Comparison of ENCODE assay signal across 21 mouse cellular contexts in the genomic region with DNA sequence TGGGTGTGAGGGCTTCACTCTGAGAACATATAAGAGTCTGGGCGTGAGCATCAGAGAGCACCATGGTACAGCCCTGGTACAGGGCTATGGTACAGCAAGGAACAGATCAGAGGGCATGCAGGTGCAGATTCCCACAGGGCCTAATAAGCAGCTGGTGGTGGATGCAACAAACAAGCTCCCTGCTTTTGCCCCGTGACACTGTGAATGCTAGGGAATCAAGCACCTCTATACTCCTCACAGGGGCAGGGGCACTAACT.
DNase-seq lines count a peak whose midpoint lies in the region; ATAC-seq and TF ChIP-seq lines count a peak whose summit lies in the region.
"Had no signal": no experiment of that assay in that cellular context is flagged by ENCODE, and none has a peak within 500 bp of the region (broad histone marks: within the 10 kb centered on the region; RNA-seq: fewer than 3 reads in every experiment).

No protein-coding gene starts in this region.

- peak; percentile 59 for DNase-seq in retina, postnatal 1 day
- no peak for DNase-seq in retina, embryonic 14.5 days (ENCODE audit: low spot score)
- DNase-seq in forebrain, embryonic 14.5 days (ENCODE audit: low spot score) = no peak
- DNase-seq in midbrain, embryonic 10.5 days (ENCODE audit: low spot score) = peak; percentile 26
- no peak for DNase-seq in midbrain, postnatal 0 days (ENCODE audit: low spot score)
- DNase-seq in kidney, adult 2 months = no peak
- no peak for DNase-seq in heart, adult 9 months (ENCODE audit: low spot score in 2 of 2)
- DNase-seq: cerebellum, adult 2 months; cerebellum, postnatal 36 days; heart, postnatal 4 days; right cerebral cortex, postnatal 14 days; spleen, adult 18-20 months; thymus, adult 2 months had no signal

- no peak for TF ChIP-seq CTCF in midbrain, postnatal 0 days (IDR thresholded peaks at IDR 0.05)
- no peak for TF ChIP-seq CTCF in kidney, adult 2 months (conservative IDR thresholded peaks at IDR 0.05; ENCODE audit: insufficient read depth, insufficient read length, low read depth, low read length)

- no peak overlapping the region for H3K4me2 ChIP-seq in forebrain, embryonic 14.5 days (ENCODE audit: low read length)
- H3K4me2 ChIP-seq in midbrain, postnatal 0 days (ENCODE audit: low read depth, low read length, poor library complexity, severe bottlenecking) = no peak overlapping the region
- H3K4me2 ChIP-seq in intestine, embryonic 15.5 days (replicated peaks) = no peak overlapping the region
- H3K4me2 ChIP-seq: embryonic facial prominence, embryonic 15.5 days; limb, embryonic 15.5 days; liver, embryonic 15.5 days; neural tube, embryonic 13.5 days had no signal

- H3K4me1 ChIP-seq in forebrain, embryonic 14.5 days (ENCODE audit: control insufficient read depth, insufficient read depth, low read length) = peaks cover 14% of the 10 kb centered on the region; the same call in 1 of the 2 replicates
- peaks cover 36% of the 10 kb centered on the region for H3K4me1 ChIP-seq in midbrain, embryonic 10.5 days
- H3K4me1 ChIP-seq in midbrain, postnatal 0 days (ENCODE audit: insufficient read depth, low read length) = peaks cover 4% of the 10 kb centered on the region; the same call in 1 of the 2 replicates
- 0 out of 2 replicates have a peak, but pooled peaks cover 2% of the 10 kb centered on the region for H3K4me1 ChIP-seq in intestine, embryonic 15.5 days (replicated peaks)
- peaks cover 5% of the 10 kb centered on the region for H3K4me1 ChIP-seq in kidney, adult 2 months (ENCODE audit: control insufficient read depth, insufficient read depth, low read length)
- H3K4me1 ChIP-seq: embryonic facial prominence, embryonic 15.5 days; liver, embryonic 15.5 days had no signal

- no peak overlapping the region for H3K9ac ChIP-seq in forebrain, embryonic 14.5 days (ENCODE audit: low read length)
- no peak overlapping the region for H3K9ac ChIP-seq in midbrain, postnatal 0 days (replicated peaks; ENCODE audit: low read length, poor library complexity, severe bottlenecking)
- H3K9ac ChIP-seq in intestine, embryonic 15.5 days = no peak overlapping the region
- H3K9ac ChIP-seq: embryonic facial prominence, embryonic 15.5 days; limb, embryonic 15.5 days; liver, embryonic 15.5 days; neural tube, embryonic 13.5 days had no signal

- ATAC-seq in forebrain, embryonic 14.5 days = peak; percentile 63; the same call in 1 of the 2 replicates
- ATAC-seq in midbrain, postnatal 0 days (ENCODE audit: low FRiP score) = 0 out of 2 replicates have a peak, but pooled peaks have one; percentile 3
- ATAC-seq in intestine, embryonic 15.5 days = no peak
- ATAC-seq: intestine, postnatal 0 days; lung, postnatal 0 days had no signal

- no peaks in the 10 kb centered on the region for H3K36me3 ChIP-seq in forebrain, embryonic 14.5 days (ENCODE audit: control insufficient read depth, insufficient read depth, low read length)
- H3K36me3 ChIP-seq in midbrain, embryonic 10.5 days = no peaks in the 10 kb centered on the region
- no peaks in the 10 kb centered on the region for H3K36me3 ChIP-seq in midbrain, postnatal 0 days (ENCODE audit: insufficient read depth, low read length)
- no peaks in the 10 kb centered on the region for H3K36me3 ChIP-seq in intestine, embryonic 15.5 days
- no peaks in the 10 kb centered on the region for H3K36me3 ChIP-seq in kidney, adult 2 months (ENCODE audit: control insufficient read depth, insufficient read depth, low read length)
- H3K36me3 ChIP-seq: embryonic facial prominence, embryonic 15.5 days; limb, embryonic 15.5 days; liver, embryonic 15.5 days; neural tube, embryonic 13.5 days had no signal

- TF ChIP-seq POLR2A in kidney, adult 2 months (IDR thresholded peaks at IDR 0.05; ENCODE audit: low read depth, low read length) = no peak

- H3K27ac ChIP-seq in forebrain, embryonic 14.5 days (ENCODE audit: low read depth, low read length) = no peak overlapping the region
- peak overlapping the region; percentile 49; the same call in 1 of the 2 replicates for H3K27ac ChIP-seq in midbrain, embryonic 10.5 days (replicated peaks)
- no peak overlapping the region for H3K27ac ChIP-seq in midbrain, postnatal 0 days (ENCODE audit: low read depth, low read length)
- no peak overlapping the region for H3K27ac ChIP-seq in intestine, embryonic 15.5 days
- H3K27ac ChIP-seq in kidney, adult 2 months (ENCODE audit: insufficient read depth, low read depth, low read length) = no peak overlapping the region
- H3K27ac ChIP-seq: embryonic facial prominence, embryonic 15.5 days; kidney, postnatal 0 days; limb, embryonic 15.5 days; liver, embryonic 15.5 days; neural tube, embryonic 13.5 days had no signal

- H3K9me3 ChIP-seq in forebrain, embryonic 14.5 days (replicated peaks; ENCODE audit: control insufficient read depth, low read length) = no peaks in the 10 kb centered on the region
- H3K9me3 ChIP-seq in midbrain, embryonic 10.5 days (replicated peaks) = no peaks in the 10 kb centered on the region
- H3K9me3 ChIP-seq in midbrain, postnatal 0 days (ENCODE audit: low read length) = no peaks in the 10 kb centered on the region
- no peaks in the 10 kb centered on the region for H3K9me3 ChIP-seq in intestine, embryonic 15.5 days
- H3K9me3 ChIP-seq: embryonic facial prominence, embryonic 15.5 days; limb, embryonic 15.5 days; liver, embryonic 15.5 days; neural tube, embryonic 13.5 days had no signal

- WGBS in forebrain, embryonic 14.5 days = 3% methylated on average over 2 of the region's 2 CpGs
- 10% methylated on average over 2 of the region's 2 CpGs for WGBS in midbrain, embryonic 10.5 days
- 23% methylated on average over 2 of the region's 2 CpGs for whole genome bisulfite sequencing in midbrain, postnatal 0 days
- WGBS in intestine, embryonic 15.5 days = 42% methylated on average over 2 of the region's 2 CpGs
- 75% methylated on average over 2 of the region's 2 CpGs for WGBS in kidney, adult 2 months

- H3K27me3 ChIP-seq in forebrain, embryonic 14.5 days (replicated peaks; ENCODE audit: control insufficient read depth, insufficient read depth, low read length) = peaks cover 18% of the 10 kb centered on the region; the same call in 1 of the 2 replicates
- no peaks in the 10 kb centered on the region for H3K27me3 ChIP-seq in midbrain, embryonic 10.5 days (ENCODE audit: low read depth, poor library complexity, severe bottlenecking)
- no peaks in the 10 kb centered on the region for H3K27me3 ChIP-seq in midbrain, postnatal 0 days (ENCODE audit: insufficient read depth, low read length)
- no peaks in the 10 kb centered on the region for H3K27me3 ChIP-seq in intestine, embryonic 15.5 days (replicated peaks)
- H3K27me3 ChIP-seq in kidney, adult 2 months (replicated peaks; ENCODE audit: control insufficient read depth, insufficient read depth, low read length) = no peaks in the 10 kb centered on the region
- H3K27me3 ChIP-seq: embryonic facial prominence, embryonic 15.5 days; limb, embryonic 15.5 days; liver, embryonic 15.5 days; neural tube, embryonic 13.5 days had no signal

- no peak overlapping the region for H3K4me3 ChIP-seq in forebrain, embryonic 14.5 days (ENCODE audit: low read depth, low read length)
- 0 out of 2 replicates have a peak overlapping the region, but pooled peaks have one; percentile 2 for H3K4me3 ChIP-seq in midbrain, embryonic 10.5 days
- no peak overlapping the region for H3K4me3 ChIP-seq in midbrain, postnatal 0 days (ENCODE audit: low read depth, low read length)
- no peak overlapping the region for H3K4me3 ChIP-seq in intestine, embryonic 15.5 days (replicated peaks)
- H3K4me3 ChIP-seq in kidney, adult 2 months (ENCODE audit: insufficient read depth, low read depth, low read length) = no peak overlapping the region
- H3K4me3 ChIP-seq: embryonic facial prominence, embryonic 15.5 days; limb, embryonic 15.5 days; liver, embryonic 15.5 days; neural tube, embryonic 13.5 days had no signal

Comparison
In these comparisons a context has a peak if more than half of its experiments do, and no peak if none do; other contexts are left out.
1. DNase-seq: peak in retina, postnatal 1 day (single experiment) and midbrain, embryonic 10.5 days (single experiment); none in retina, embryonic 14.5 days (single experiment), forebrain, embryonic 14.5 days (single experiment), midbrain, postnatal 0 days (single experiment), kidney, adult 2 months (single experiment) and heart, adult 9 months (0 of 2).